In genomic region chr14:20708239-20708638, GRCm38 (mm10) we compare ENCODE assay signal across 8 mouse cellular contexts. TPM values are rescaled to one million over a fixed set of nuclear protein-coding genes. Genes with fewer than 3 reads are reported as not detected.
A peak's percentile ranks its signal among the peaks of the same experiment; 100 is the strongest.
DNase-seq lines count a peak whose midpoint lies in the region; TF ChIP-seq lines count a peak whose summit lies in the region.

No protein-coding gene starts in this region.

- peaks cover 11% of the 10 kb centered on the region for H3K4me1 ChIP-seq in liver, adult 2 months (ENCODE audit: control insufficient read depth, insufficient read depth, low read length)
- peaks cover 1% of the 10 kb centered on the region; the same call in 1 of the 2 replicates for H3K4me1 ChIP-seq in bone marrow, adult 2 months (ENCODE audit: control insufficient read depth, insufficient read depth, low read length)

- TF ChIP-seq POLR2A in liver, adult 2 months (IDR thresholded peaks at IDR 0.05; ENCODE audit: extremely low read depth, insufficient read depth, low read length), result no peak
- no peak for TF ChIP-seq POLR2A in bone marrow, adult 2 months (IDR thresholded peaks at IDR 0.05; ENCODE audit: borderline replicate concordance, control insufficient read depth, low read depth, low read length)

- peak overlapping the region; percentile 73 for H3K4me3 ChIP-seq in liver, adult 2 months (ENCODE audit: insufficient read depth, low read depth, low read length)
- H3K4me3 ChIP-seq in bone marrow, adult 2 months (replicated peaks; ENCODE audit: control insufficient read depth, low read depth, low read length), result peak overlapping the region; percentile 79

- peak; percentile 12 for DNase-seq in liver, adult 2 months (ENCODE audit: extremely low read depth, low read depth, low spot score)
- no peak for DNase-seq in liver
- DNase-seq in induced T-regulatory cell, adult 2 months (ENCODE audit: low read depth), result peak; percentile 68
- DNase-seq in naive thymus-derived CD4-positive, alpha-beta T cell, adult 2 months (ENCODE audit: low read depth), result peak; percentile 77
- no peak for DNase-seq in frontal cortex, adult 2 months (ENCODE audit: extremely low spot score in 1 of 2, low spot score in 1 of 2)
- no peak for DNase-seq in cerebellum, postnatal 4 days (ENCODE audit: low spot score in 2 of 2)
- DNase-seq in ovary, adult 18-20 months (ENCODE audit: low spot score), result no peak

- peak overlapping the region; percentile 83 for H3K9ac ChIP-seq in liver, adult 2 months (ENCODE audit: low read depth, low read length)

- peaks cover 18% of the 10 kb centered on the region for H3K79me2 ChIP-seq in liver, adult 2 months (ENCODE audit: control insufficient read depth, insufficient read depth, low read length)

- TF ChIP-seq CTCF in liver, adult 2 months (IDR thresholded peaks at IDR 0.05; ENCODE audit: low read depth, low read length), result no peak
- TF ChIP-seq CTCF in bone marrow, adult 2 months (IDR thresholded peaks at IDR 0.05; ENCODE audit: control insufficient read depth, insufficient read depth, low read length), result no peak

- 7% methylated on average over 10 of the region's 10 CpGs for WGBS in liver, adult 2 months
- 4% methylated on average over 10 of the region's 10 CpGs for WGBS in bone marrow, adult 2 months

- no peaks in the 10 kb centered on the region for H3K27me3 ChIP-seq in liver, adult 2 months (ENCODE audit: control insufficient read depth, insufficient read depth, low read length)

- H3K36me3 ChIP-seq in liver, adult 2 months (ENCODE audit: control insufficient read depth, insufficient read depth, low read length), result peaks cover 21% of the 10 kb centered on the region

- no peak overlapping the region for H3K27ac ChIP-seq in liver, adult 2 months (replicated peaks; ENCODE audit: insufficient read depth, low read depth, low read length)
- H3K27ac ChIP-seq in bone marrow, adult 2 months (ENCODE audit: control insufficient read depth, insufficient read depth, low read depth, low read length, poor library complexity), result peak overlapping the region; percentile 25; the same call in 1 of the 2 replicates

RNA-seq across cellular contexts. Expression of gene Zswim8, which starts 0.9 kb away (rescaled TPM):
- total RNA-seq in liver, adult 2 months (2014; rRNA removed), result 11.4 and 19.6 TPM in 2 replicates
- 58.6 and 95.0 TPM in 2 replicates for polyA plus RNA-seq in liver, adult 2 months (2012; rRNA removed)
- 48.8 and 105 TPM in 2 replicates for polyA plus RNA-seq in bone marrow, adult 2 months (2011; ENCODE audit: insufficient read depth, insufficient read length, low replicate concordance, missing spikeins)
- 172 and 188 TPM in 2 replicates for polyA plus RNA-seq in frontal cortex, adult 2 months (2012; rRNA removed)

RNA-seq across cellular contexts. Expression of gene Chchd1, which starts 5.4 kb away (rescaled TPM):
- 92.7 and 112 TPM in 2 replicates for total RNA-seq in liver, adult 2 months (2014; rRNA removed)
- polyA plus RNA-seq in liver, adult 2 months (2012; rRNA removed), result 23.8 and 31.0 TPM in 2 replicates
- 44.3 and 106 TPM in 2 replicates for polyA plus RNA-seq in bone marrow, adult 2 months (2011; ENCODE audit: insufficient read depth, insufficient read length, low replicate concordance, missing spikeins)
- polyA plus RNA-seq in frontal cortex, adult 2 months (2012; rRNA removed), result 65.6 and 79.4 TPM in 2 replicates

RNA-seq across cellular contexts. Expression of gene Fut11, which starts 13.5 kb away (rescaled TPM):
- 3.3 and 3.7 TPM in 2 replicates for total RNA-seq in liver, adult 2 months (2014; rRNA removed)
- 2.5 and 3.8 TPM in 2 replicates for polyA plus RNA-seq in liver, adult 2 months (2012; rRNA removed)
- polyA plus RNA-seq in bone marrow, adult 2 months (2011; ENCODE audit: insufficient read depth, insufficient read length, low replicate concordance, missing spikeins), result 3.6 and 5.8 TPM in 2 replicates
- 15.2 and 15.3 TPM in 2 replicates for polyA plus RNA-seq in frontal cortex, adult 2 months (2012; rRNA removed)

RNA-seq across cellular contexts. Expression of gene Ndst2, which starts 26.1 kb away (rescaled TPM):
- 10.8 and 13.2 TPM in 2 replicates for total RNA-seq in liver, adult 2 months (2014; rRNA removed)
- 22.8 and 33.2 TPM in 2 replicates for polyA plus RNA-seq in liver, adult 2 months (2012; rRNA removed)
- 21.1 and 50.0 TPM in 2 replicates for polyA plus RNA-seq in bone marrow, adult 2 months (2011; ENCODE audit: insufficient read depth, insufficient read length, low replicate concordance, missing spikeins)
- polyA plus RNA-seq in frontal cortex, adult 2 months (2012; rRNA removed), result 22.6 and 24.8 TPM in 2 replicates

RNA-seq across cellular contexts. Expression of gene Sec24c, which starts 34.1 kb away (rescaled TPM):
- 52.7 and 57.8 TPM in 2 replicates for total RNA-seq in liver, adult 2 months (2014; rRNA removed)
- 127 and 183 TPM in 2 replicates for polyA plus RNA-seq in liver, adult 2 months (2012; rRNA removed)
- 29.8 and 49.6 TPM in 2 replicates for polyA plus RNA-seq in bone marrow, adult 2 months (2011; ENCODE audit: insufficient read depth, insufficient read length, low replicate concordance, missing spikeins)
- polyA plus RNA-seq in frontal cortex, adult 2 months (2012; rRNA removed), result 81.0 and 91.9 TPM in 2 replicates

Comparison
In these comparisons a context has a peak if more than half of its experiments do, and no peak if none do; other contexts are left out.
1. DNase-seq: peak in liver, adult 2 months (single experiment), induced T-regulatory cell, adult 2 months (single experiment) and naive thymus-derived CD4-positive, alpha-beta T cell, adult 2 months (single experiment); none in liver (single experiment), frontal cortex, adult 2 months (0 of 2), cerebellum, postnatal 4 days (0 of 2) and ovary, adult 18-20 months (single experiment).